Mouse (Mus musculus) pancreas, adult 10 weeks (tissue): ENCODE results near the gene Gm11549. TPM values are rescaled to one million over a fixed set of nuclear protein-coding genes. Genes with fewer than 3 reads are reported as not detected.

Source experiments
- polyA plus RNA-seq: library from polyadenylated mRNA; stranded (reverse); fragments of 350-450 nt; fragmentation: Illumina TruSeq; extraction: RNeasy Lipid Tissue Mini Kit (QIAGEN cat#74804); gene quantifications from one replicate; pipeline ENCODE4 v1.2.3, GENCODE M21; 2015; ENCODE audit warnings: low read depth, low replicate concordance; ENCODE audit not compliant: insufficient read depth

Gm11549 gene
- not detected for polyA plus RNA-seq

DNA sequence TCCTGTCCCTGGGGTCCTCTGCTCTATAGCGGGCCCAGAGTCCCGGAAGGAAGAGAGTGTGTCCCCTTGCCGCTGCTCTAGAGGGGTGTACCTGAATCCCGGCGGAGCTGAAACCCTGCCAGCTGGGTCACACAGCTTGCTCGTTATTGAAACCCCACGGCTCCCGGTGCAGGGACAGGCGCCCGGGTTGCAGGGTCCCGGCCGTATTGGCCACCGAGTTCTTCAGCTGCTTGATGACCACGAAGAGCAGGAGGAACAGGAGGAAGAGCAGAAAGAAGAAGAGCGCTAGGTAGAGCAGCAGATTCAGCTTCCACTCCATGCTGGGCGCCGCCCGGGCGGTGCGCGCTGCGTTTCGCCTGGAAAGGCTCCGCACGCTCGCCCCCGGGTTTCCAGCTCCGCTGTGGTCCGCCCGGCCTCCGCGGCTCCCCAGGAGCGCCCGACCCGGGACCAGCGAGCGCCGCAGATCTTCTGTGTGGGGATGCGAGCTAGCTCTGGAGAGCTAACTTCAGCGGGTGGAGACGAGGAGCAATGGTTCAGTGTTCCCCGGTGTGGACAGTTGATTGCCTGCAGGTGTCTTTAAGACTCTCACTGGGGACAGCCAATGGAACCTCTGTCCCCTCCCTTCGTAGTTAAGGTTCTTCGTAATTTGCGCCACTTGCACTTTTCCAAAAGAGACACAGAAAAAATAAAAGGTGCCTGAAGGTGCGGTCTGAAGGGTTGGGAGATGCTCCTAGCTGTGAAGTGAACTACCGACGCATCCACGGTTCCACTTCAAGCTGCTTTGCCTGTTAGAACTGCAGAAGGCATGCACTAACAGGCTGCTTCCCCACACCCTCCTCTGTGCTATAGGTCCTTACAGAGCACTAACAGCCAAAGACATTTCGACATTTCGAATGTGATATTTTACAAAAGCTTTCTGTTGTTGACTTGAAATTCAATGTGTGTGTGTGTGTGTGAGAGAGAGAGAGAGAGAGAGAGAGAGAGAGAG, at the start of gene Gm11549:
TSS of gene Gm11549 (minus strand) at position 741 of the 988 bp plus-strand sequence.

DNA sequence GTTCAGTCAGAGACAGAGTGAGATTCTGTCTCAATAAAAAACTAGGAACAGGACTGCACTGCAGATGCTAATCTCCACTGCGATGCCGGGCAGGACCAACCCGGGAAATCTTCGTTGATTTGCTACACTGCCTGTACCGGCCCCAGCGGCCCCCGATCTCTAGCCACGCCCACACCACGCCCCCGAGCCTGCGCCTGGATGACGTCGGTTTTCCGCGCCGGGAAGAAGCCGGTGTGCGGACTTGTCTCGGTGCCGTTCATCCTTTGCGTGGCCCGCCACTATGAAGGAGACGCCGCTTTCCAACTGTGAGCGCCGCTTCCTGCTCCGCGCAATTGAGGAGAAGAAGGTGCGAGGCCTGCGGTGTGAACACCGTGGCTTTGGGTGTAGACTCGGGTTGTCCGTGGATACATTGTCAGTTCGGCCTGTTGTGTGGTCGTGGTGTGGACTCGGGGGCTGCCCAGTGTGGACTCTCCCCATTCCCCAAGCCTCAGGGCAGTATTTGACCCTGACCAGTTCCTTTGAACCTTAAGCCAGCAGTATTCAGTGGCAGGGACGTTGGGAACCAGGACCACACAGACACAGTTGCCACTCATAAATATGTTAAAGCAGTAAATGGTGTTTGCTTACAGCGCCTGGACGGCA, 30.9 kb upstream of the Gm11549 start, which contains the start of gene Exosc9:
TSS of gene Exosc9 (plus strand) at position 201 of the 642 bp plus-strand sequence.

DNA sequence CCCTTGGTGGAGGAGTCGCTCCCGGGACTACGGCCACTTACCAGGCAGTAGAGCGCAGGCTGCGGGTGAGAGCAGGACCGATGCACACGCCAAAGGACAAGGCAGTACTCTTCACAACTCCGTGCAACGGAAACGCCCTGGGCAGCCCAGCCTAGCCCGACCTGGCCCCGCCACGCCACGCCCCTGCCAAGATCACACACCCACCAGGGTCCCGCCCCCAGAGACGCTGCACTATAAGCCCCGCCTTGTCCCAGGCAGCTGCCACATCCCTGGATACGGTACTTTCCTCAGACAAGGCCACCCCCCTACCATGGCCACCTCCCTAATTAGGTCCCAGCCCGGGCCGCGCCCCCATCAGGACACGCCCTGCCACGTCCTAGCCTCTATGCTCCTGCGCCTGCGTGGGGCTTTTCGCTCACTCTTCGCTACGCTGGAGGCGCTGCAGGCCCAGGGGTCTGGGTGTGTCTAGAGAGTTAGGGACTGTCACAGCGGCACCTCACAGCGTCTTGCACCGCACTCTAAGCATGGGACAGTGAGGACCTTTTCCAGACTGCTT, 46.0 kb downstream of the Gm11549 start, which contains the start of the genes Anxa5 and 1810062G17Rik:
TSS of gene Anxa5 (minus strand) at position 363 of the 556 bp plus-strand sequence.
TSS of gene 1810062G17Rik (plus strand) at position 406 of the 556 bp plus-strand sequence.

Other genes starting within 250 kb of the Gm11549 start
- gene Anxa5, start 45.9 kb downstream of the Gm11549 start, polyA plus RNA-seq = 138 TPM
- gene 1810062G17Rik, start 45.9 kb downstream of the Gm11549 start, polyA plus RNA-seq = 1.3 TPM
- gene Exosc9, start 30.8 kb upstream of the Gm11549 start, polyA plus RNA-seq = 7.9 TPM
- gene Ccna2, start 50.3 kb upstream of the Gm11549 start, polyA plus RNA-seq = 0.63 TPM
- 1.4 TPM for gene Bbs7, start 91.7 kb upstream of the Gm11549 start, polyA plus RNA-seq
- 3.5 TPM for gene Trpc3, start 168.4 kb upstream of the Gm11549 start, polyA plus RNA-seq